Mouse (Mus musculus) heart, embryonic 11.5 days (tissue): ENCODE measurements around the gene Mrps6. TPM values are rescaled to one million over a fixed set of nuclear protein-coding genes. Genes with fewer than 3 reads are reported as not detected.
A peak's percentile ranks its signal among the peaks of the same experiment; 100 is the strongest.

Experiments used
- ATAC-seq: fragments of 200-750 bp; cut with Nextera tagmentation; replicated peaks from 2 replicates; pipeline ENCODE4 v1.8.0; 2017; ENCODE audit warnings: moderate library complexity; ENCODE audit not compliant: insufficient number of reproducible peaks, low FRiP score, low TSS enrichment
- H3K27ac ChIP-seq: fragments of 300-500 bp; sonication (generic); 2 replicates; pipeline ENCODE4 v1.5.1; 2014; ENCODE audit warnings: mild to moderate bottlenecking, low read depth, low read length
- H3K27me3 ChIP-seq: fragments of 300-500 bp; sonication (generic); 2 replicates; pipeline ENCODE4 v1.6.1; 2014; ENCODE audit warnings: mild to moderate bottlenecking, low read length, mixed read lengths; ENCODE audit not compliant: control insufficient read depth, insufficient read depth
- H3K36me3 ChIP-seq: fragments of 300-500 bp; sonication (generic); 2 replicates; pipeline ENCODE4 v1.6.1; 2014; ENCODE audit warnings: mild to moderate bottlenecking, low read length, moderate library complexity, mixed read lengths; ENCODE audit not compliant: control insufficient read depth, insufficient read depth
- H3K4me1 ChIP-seq: fragments of 300-500 bp; sonication (generic); 2 replicates; pipeline ENCODE4 v1.6.1; 2014; ENCODE audit warnings: low read length; ENCODE audit not compliant: control insufficient read depth, insufficient read depth
- H3K4me2 ChIP-seq: fragments of 300-500 bp; sonication (generic); 2 replicates; pipeline ENCODE4 v1.6.1; 2014; ENCODE audit warnings: mild to moderate bottlenecking, moderate library complexity
- H3K4me3 ChIP-seq: fragments of 300-500 bp; sonication (generic); 2 replicates; pipeline ENCODE4 v1.5.1; 2014; ENCODE audit warnings: low read depth, low read length
- H3K9ac ChIP-seq: fragments of 300-500 bp; sonication (generic); 2 replicates; pipeline ENCODE4 v1.6.1; 2014; ENCODE audit warnings: mild to moderate bottlenecking, low read depth, low read length, moderate library complexity
- H3K9me3 ChIP-seq: fragments of 300-500 bp; sonication (generic); replicated peaks from 2 replicates; pipeline ENCODE4 v1.6.1; 2016; ENCODE audit warnings: low read length; ENCODE audit not compliant: control insufficient read depth
- WGBS: fragments of 180-500 bp; shearing (Covaris S2); extraction: QIAGEN DNeasy Blood & Tissue Kit; methylation state at CpG from one replicate; pipeline ENCODE4 v1.1.7; 2014; ENCODE audit not compliant: insufficient replicate concordance; 5-methylcytosine and 5-hydroxymethylcytosine counted together
- polyA plus RNA-seq: library from polyadenylated mRNA; unstranded; fragments of >200 nt; fragmentation: Nextera tagmentation; extraction: Ambion mirVana; gene quantifications from 2 replicates; pipeline ENCODE4 v1.2.1, GENCODE M21; 2014

Gene Mrps6
- polyA plus RNA-seq, 1 experiment from 2014 or later = 121 TPM

GRCm38 (mm10) chr16:92104332-92104590, 46.2 kb downstream of the Mrps6 start:
- Histone ChIP-seq H3K9me3 (no peaks in the 10 kb centered on the region), H3K27me3 (no peaks in the 10 kb centered on the region), H3K27ac (peak overlapping the region; percentile 78), H3K36me3 (no peaks in the 10 kb centered on the region), H3K4me1 (peaks cover 9% of the 10 kb centered on the region; the same call in 1 of the 2 replicates), H3K9ac (no peak overlapping the region), H3K4me3 (no peak overlapping the region), H3K4me2 (no peak overlapping the region)
- no peak for ATAC-seq
- WGBS = 77% methylated on average over 2 of the region's 2 CpGs

GRCm38 (mm10) chr16:92104951-92105350, 46.9 kb downstream of the Mrps6 start:
- no peak overlapping the region for H3K4me3 ChIP-seq
- peaks cover 9% of the 10 kb centered on the region; the same call in 1 of the 2 replicates for H3K4me1 ChIP-seq
- no peaks in the 10 kb centered on the region for H3K36me3 ChIP-seq
- H3K4me2 ChIP-seq = no peak overlapping the region
- no peak for ATAC-seq
- no peak overlapping the region for H3K27ac ChIP-seq
- no peaks in the 10 kb centered on the region for H3K27me3 ChIP-seq
- H3K9ac ChIP-seq = no peak overlapping the region
- WGBS = 92% methylated on average over 2 of the region's 2 CpGs
- no peaks in the 10 kb centered on the region for H3K9me3 ChIP-seq

- Histone ChIP-seq H3K4me2 (no peak overlapping the region), H3K27ac (no peak overlapping the region), H3K9ac (no peak overlapping the region), H3K27me3 (no peaks in the 10 kb centered on the region), H3K9me3 (no peaks in the 10 kb centered on the region), H3K4me3 (no peak overlapping the region), H3K36me3 (no peaks in the 10 kb centered on the region), H3K4me1 (peaks cover 9% of the 10 kb centered on the region; the same call in 1 of the 2 replicates)
- no peak for ATAC-seq
- WGBS = 78% methylated on average over 3 of the region's 3 CpGs
These were observed 47.6 kb downstream of the Mrps6 start for GRCm38 (mm10) chr16:92105631-92106030.

- Histone ChIP-seq H3K27me3 (no peaks in the 10 kb centered on the region), H3K4me1 (peaks cover 9% of the 10 kb centered on the region; the same call in 1 of the 2 replicates), H3K9ac (no peak overlapping the region), H3K9me3 (no peaks in the 10 kb centered on the region), H3K27ac (no peak overlapping the region), H3K36me3 (no peaks in the 10 kb centered on the region), H3K4me2 (no peak overlapping the region), H3K4me3 (no peak overlapping the region)
- WGBS = 91% methylated on average over 5 of the region's 5 CpGs
- no peak for ATAC-seq
These were observed 49.3 kb downstream of the Mrps6 start for GRCm38 (mm10) chr16:92107346-92107745.

GRCm38 (mm10) chr16:92114706-92115241, 56.7 kb downstream of the Mrps6 start:
- Histone ChIP-seq H3K4me2 (no peak overlapping the region), H3K9ac (no peak overlapping the region), H3K4me1 (peaks cover 18% of the 10 kb centered on the region), H3K36me3 (peaks cover 3% of the 10 kb centered on the region; the same call in 1 of the 2 replicates), H3K4me3 (no peak overlapping the region), H3K27me3 (no peaks in the 10 kb centered on the region), H3K9me3 (no peaks in the 10 kb centered on the region), H3K27ac (no peak overlapping the region)
- ATAC-seq = no peak
- 82% methylated on average over 5 of the region's 5 CpGs for WGBS

GRCm38 (mm10) chr16:92115611-92116421, 57.7 kb downstream of the Mrps6 start:
- Histone ChIP-seq H3K9ac (no peak overlapping the region), H3K27ac (no peak overlapping the region), H3K27me3 (no peaks in the 10 kb centered on the region), H3K9me3 (no peaks in the 10 kb centered on the region), H3K4me1 (peaks cover 18% of the 10 kb centered on the region), H3K4me3 (no peak overlapping the region), H3K4me2 (peak overlapping the region; percentile 31), H3K36me3 (peaks cover 3% of the 10 kb centered on the region; the same call in 1 of the 2 replicates)
- ATAC-seq = no peak
- WGBS = 43% methylated on average over 20 of the region's 20 CpGs

GRCm38 (mm10) chr16:92117337-92118209, 59.5 kb downstream of the Mrps6 start:
- Histone ChIP-seq H3K27ac (no peak overlapping the region), H3K4me2 (no peak overlapping the region), H3K4me1 (peaks cover 18% of the 10 kb centered on the region), H3K27me3 (no peaks in the 10 kb centered on the region), H3K9me3 (no peaks in the 10 kb centered on the region), H3K36me3 (peaks cover 3% of the 10 kb centered on the region; the same call in 1 of the 2 replicates), H3K9ac (no peak overlapping the region), H3K4me3 (no peak overlapping the region)
- no peak for ATAC-seq
- WGBS = 62% methylated on average over 9 of the region's 9 CpGs

GRCm38 (mm10) chr16:92119013-92119515, 61.0 kb downstream of the Mrps6 start:
- Histone ChIP-seq H3K4me1 (peaks cover 18% of the 10 kb centered on the region), H3K27me3 (no peaks in the 10 kb centered on the region), H3K9ac (no peak overlapping the region), H3K4me2 (no peak overlapping the region), H3K9me3 (no peaks in the 10 kb centered on the region), H3K4me3 (no peak overlapping the region), H3K27ac (no peak overlapping the region), H3K36me3 (no peaks in the 10 kb centered on the region)
- ATAC-seq = no peak
- 69% methylated on average over 13 of the region's 13 CpGs for WGBS
